Mouse (Mus musculus) left cerebral cortex, postnatal 4 days (tissue): Measurements from ENCODE around the gene Gm28035. TPM values are rescaled to one million over a fixed set of nuclear protein-coding genes. Genes with fewer than 3 reads are reported as not detected.
A peak's percentile ranks its signal among the peaks of the same experiment; 100 is the strongest.

Experiments
- DNase-seq: peaks from one replicate; pipeline ENCODE4 v3.0.0-alpha.2; 2022
- intact Hi-C: fragments of 180-260 bp; cut with DNase I; formaldehyde crosslinking; loops from one replicate; pipeline ENCODE4 v1.15.1; 2025
- total RNA-seq, 2 experiments: library from RNA; stranded (reverse); gene quantifications; 2 replicates each; pipeline ENCODE4 v1.2.3; 2021

Gm28035 gene
- total RNA-seq = 10 to 100 TPM in 1 of 2 experiments, 1 to 10 TPM in 1; 7.7 to 10.5 TPM

GRCm38 (mm10) chr2:30240267-30240666 is at the start of gene Gm28035:
Gene Gm28035 (plus strand): TSS chr2:30240567.
- no peak for DNase-seq
- intact Hi-C loops = no loop called here

GRCm38 (mm10) chr2:30191790-30192580 is 48.4 kb upstream of the Gm28035 start:
- DNase-seq = no peak
- intact Hi-C loops = no loop called here

GRCm38 (mm10) chr2:30194656-30195055 is 45.7 kb upstream of the Gm28035 start:
- intact Hi-C loops = no loop called here
- no peak for DNase-seq

- DNase-seq = no peak
- intact Hi-C loops = no loop called here
Observed at GRCm38 (mm10) chr2:30198021-30198420, 42.3 kb upstream of the Gm28035 start.

GRCm38 (mm10) chr2:30199984-30200383 is 40.4 kb upstream of the Gm28035 start:
- DNase-seq = no peak
- intact Hi-C loops = no loop called here

GRCm38 (mm10) chr2:30200388-30200925 is 39.9 kb upstream of the Gm28035 start:
- intact Hi-C loops = no loop called here
- no peak for DNase-seq

- DNase-seq = peak; percentile 29
- intact Hi-C loops = no loop called here
Observed at GRCm38 (mm10) chr2:30203439-30203838, 36.9 kb upstream of the Gm28035 start.

GRCm38 (mm10) chr2:30205255-30205628 is 35.1 kb upstream of the Gm28035 start:
- no peak for DNase-seq
- intact Hi-C loops = no loop called here

GRCm38 (mm10) chr2:30205629-30206357 is 34.6 kb upstream of the Gm28035 start, which contains the start of gene Kyat1:
Gene Kyat1 (minus strand): TSS chr2:30205847.
- peak; percentile 93 for DNase-seq
- intact Hi-C loops = no loop called here

- no peak for DNase-seq
- intact Hi-C loops = no loop called here
Observed at GRCm38 (mm10) chr2:30207401-30207800, 33.0 kb upstream of the Gm28035 start.

- no peak for DNase-seq
- intact Hi-C loops = no loop called here
Observed at GRCm38 (mm10) chr2:30207886-30208285, 32.5 kb upstream of the Gm28035 start.

- no peak for DNase-seq
- intact Hi-C loops = no loop called here
Observed at GRCm38 (mm10) chr2:30211408-30212168, 28.8 kb upstream of the Gm28035 start.

- DNase-seq = no peak
- intact Hi-C loops = no loop called here
Observed at GRCm38 (mm10) chr2:30212169-30212545, 28.2 kb upstream of the Gm28035 start.

- DNase-seq = no peak
- intact Hi-C loops = no loop called here
Observed at GRCm38 (mm10) chr2:30212951-30213350, 27.4 kb upstream of the Gm28035 start.

GRCm38 (mm10) chr2:30214745-30215144 is 25.6 kb upstream of the Gm28035 start:
- no peak for DNase-seq
- intact Hi-C loops = no loop called here

GRCm38 (mm10) chr2:30215493-30215892 is 24.9 kb upstream of the Gm28035 start:
- intact Hi-C loops = no loop called here
- DNase-seq = no peak

- intact Hi-C loops = no loop called here
Observed at GRCm38 (mm10) chr2:30216293-30216692, 24.1 kb upstream of the Gm28035 start.

GRCm38 (mm10) chr2:30235593-30235992 is 4.8 kb upstream of the Gm28035 start:
- intact Hi-C loops = loop anchor here (10.0 kb wide), 1 partner anchor 51 kb away; no protein-coding TSS in a partner anchor

More at GRCm38 (mm10) chr2:30216293-30216692, 24.1 kb upstream of the Gm28035 start:
- DNase-seq = no peak

GRCm38 (mm10) chr2:30236426-30237198 is 3.8 kb upstream of the Gm28035 start:
- intact Hi-C loops = loop anchor here (10.0 kb wide), 1 partner anchor 52 kb away; no protein-coding TSS in a partner anchor
- DNase-seq = no peak

More at GRCm38 (mm10) chr2:30235593-30235992, 4.8 kb upstream of the Gm28035 start:
- DNase-seq = no peak
